Mouse (Mus musculus) cortical plate, adult 2 months (tissue): Measurements from ENCODE around the gene Aoc3.

Experiments
- CTCF ChIP-seq: fragments of 200-500 bp; IDR thresholded peaks from 2 replicates; pipeline ENCODE4 v1.5.1; 2011; ENCODE audit warnings: mild to moderate bottlenecking, control low read depth, low read length; ENCODE audit not compliant: insufficient read depth; ENCODE audit errors: extremely low read depth
- POLR2A ChIP-seq: fragments of 200-500 bp; IDR thresholded peaks from 2 replicates; pipeline ENCODE4 v1.6.1; 2011; ENCODE audit warnings: mild to moderate bottlenecking, low read length, control low read depth; ENCODE audit not compliant: insufficient read depth; ENCODE audit errors: extremely low read depth

DNA sequence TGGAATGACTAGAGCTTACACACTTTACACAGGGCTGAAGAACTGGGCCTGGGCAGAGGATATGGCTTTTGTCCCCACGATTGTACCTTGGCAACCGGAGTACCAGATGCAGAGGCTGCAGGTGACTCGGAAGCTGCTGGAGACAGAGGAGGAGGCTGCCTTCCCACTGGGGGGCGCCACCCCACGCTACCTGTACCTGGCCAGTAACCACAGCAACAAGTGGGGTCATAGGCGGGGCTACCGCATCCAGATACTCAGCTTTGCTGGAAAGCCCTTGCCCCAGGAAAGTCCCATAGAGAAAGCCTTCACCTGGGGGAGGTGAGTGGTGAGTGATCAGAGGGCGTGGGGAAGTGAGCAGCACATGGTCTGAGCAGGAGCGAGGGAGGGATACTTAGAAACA is 5.3 kb downstream of the Aoc3 start:
- TF ChIP-seq CTCF (no peak), POLR2A (no peak)
